18 mouse cellular contexts compared by ENCODE assay signal in genomic region chr6:11534930-11535880, GRCm38 (mm10).
DNase-seq lines count a peak whose midpoint lies in the region; ATAC-seq and TF ChIP-seq lines count a peak whose summit lies in the region.
"Had no signal": no experiment of that assay in that cellular context is flagged by ENCODE, and none has a peak within 500 bp of the region (broad histone marks: within the 10 kb centered on the region; RNA-seq: fewer than 3 reads in every experiment).

No protein-coding gene starts in this region.

- peak; percentile 72 for ATAC-seq in frontal cortex, adult (ENCODE audit: low TSS enrichment)
- ATAC-seq in forebrain, embryonic 16.5 days, result peak; percentile 67
- ATAC-seq in midbrain, embryonic 16.5 days, result peak; percentile 94
- ATAC-seq: liver, embryonic 12.5 days; Patski had no signal

- no peak for DNase-seq in frontal cortex, adult 2 months (ENCODE audit: extremely low spot score in 1 of 2, low spot score in 1 of 2)
- DNase-seq in brain, embryonic 18.5 days (ENCODE audit: low read depth, low spot score), result peak; percentile 32
- no peak for DNase-seq in thymus, adult 2 months
- DNase-seq in heart, postnatal 14 days, result no peak
- DNase-seq: cerebellum, adult 18-20 months; heart, adult 11 months; heart, postnatal 4 days; kidney, adult 11 months; right cerebral cortex, adult 18-20 months had no signal

- intact Hi-C loops in heart, postnatal 14 days (cut with DNase I), result no loop called here

- 34% methylated on average over 8 of the region's 8 CpGs for WGBS in forebrain, embryonic 16.5 days
- WGBS in midbrain, embryonic 16.5 days, result 46% methylated on average over 8 of the region's 8 CpGs
- WGBS in thymus, adult 2 months, result 96% methylated on average over 8 of the region's 8 CpGs

- no peak for TF ChIP-seq CTCF in thymus, adult 2 months (IDR thresholded peaks at IDR 0.05; ENCODE audit: borderline replicate concordance, control insufficient read depth, extremely low read depth, insufficient read depth, low read length, poor library complexity)

- TF ChIP-seq POLR2A in thymus, adult 2 months (IDR thresholded peaks at IDR 0.05; ENCODE audit: control insufficient read depth, extremely low read depth, insufficient read depth, low read length, poor library complexity), result no peak

- no peaks in the 10 kb centered on the region for H3K9me3 ChIP-seq in forebrain, embryonic 16.5 days (ENCODE audit: control insufficient read depth, low read length)
- H3K9me3 ChIP-seq in midbrain, embryonic 16.5 days (replicated peaks; ENCODE audit: control insufficient read depth, low read length, poor library complexity, severe bottlenecking), result no peaks in the 10 kb centered on the region
- H3K9me3 ChIP-seq: liver, embryonic 12.5 days; lung, embryonic 15.5 days had no signal

- peak overlapping the region; percentile 28; the same call in 1 of the 2 replicates for H3K4me2 ChIP-seq in forebrain, embryonic 16.5 days (ENCODE audit: low read length)
- peak overlapping the region; percentile 12; the same call in 1 of the 2 replicates for H3K4me2 ChIP-seq in midbrain, embryonic 16.5 days (ENCODE audit: low read length)
- H3K4me2 ChIP-seq: heart, embryonic 13.5 days; liver, embryonic 12.5 days; lung, embryonic 15.5 days had no signal

- H3K27me3 ChIP-seq in forebrain, embryonic 16.5 days (replicated peaks; ENCODE audit: control insufficient read depth, insufficient read depth, low read length), result no peaks in the 10 kb centered on the region
- no peaks in the 10 kb centered on the region for H3K27me3 ChIP-seq in midbrain, embryonic 16.5 days (ENCODE audit: control insufficient read depth, insufficient read depth, low read depth, low read length)
- H3K27me3 ChIP-seq in thymus, adult 2 months (ENCODE audit: control insufficient read depth, insufficient read depth, low read length), result no peaks in the 10 kb centered on the region
- H3K27me3 ChIP-seq: heart, embryonic 13.5 days; liver, embryonic 12.5 days; lung, embryonic 15.5 days; Patski had no signal

- H3K4me1 ChIP-seq in forebrain, embryonic 16.5 days (replicated peaks; ENCODE audit: control insufficient read depth, insufficient read depth, low read length), result no peaks in the 10 kb centered on the region
- no peaks in the 10 kb centered on the region for H3K4me1 ChIP-seq in midbrain, embryonic 16.5 days (ENCODE audit: control insufficient read depth, insufficient read depth, low read length)
- H3K4me1 ChIP-seq in thymus, adult 2 months (replicated peaks; ENCODE audit: control insufficient read depth, insufficient read depth, low read length), result no peaks in the 10 kb centered on the region
- H3K4me1 ChIP-seq: heart, embryonic 13.5 days; liver, embryonic 12.5 days; lung, embryonic 15.5 days had no signal

- H3K27ac ChIP-seq in forebrain, embryonic 16.5 days (ENCODE audit: low read length), result no peak overlapping the region
- H3K27ac ChIP-seq in midbrain, embryonic 16.5 days (ENCODE audit: low read length), result peak overlapping the region; percentile 67
- no peak overlapping the region for H3K27ac ChIP-seq in thymus, adult 2 months (ENCODE audit: control insufficient read depth, insufficient read depth, low read length)
- H3K27ac ChIP-seq: heart, embryonic 13.5 days; kidney, postnatal 0 days; liver, embryonic 12.5 days; lung, embryonic 15.5 days had no signal

- H3K36me3 ChIP-seq in forebrain, embryonic 16.5 days (ENCODE audit: control insufficient read depth, insufficient read depth), result no peaks in the 10 kb centered on the region
- no peaks in the 10 kb centered on the region for H3K36me3 ChIP-seq in midbrain, embryonic 16.5 days (ENCODE audit: control insufficient read depth, insufficient read depth, low read length)
- no peaks in the 10 kb centered on the region for H3K36me3 ChIP-seq in thymus, adult 2 months (ENCODE audit: control insufficient read depth, insufficient read depth, low read length)
- H3K36me3 ChIP-seq: heart, embryonic 13.5 days; liver, embryonic 12.5 days; lung, embryonic 15.5 days had no signal

- no peak overlapping the region for H3K9ac ChIP-seq in forebrain, embryonic 16.5 days (replicated peaks; ENCODE audit: low read depth, low read length)
- no peak overlapping the region for H3K9ac ChIP-seq in midbrain, embryonic 16.5 days (ENCODE audit: low read depth, low read length)
- H3K9ac ChIP-seq: heart, embryonic 13.5 days; liver, embryonic 12.5 days; lung, embryonic 15.5 days had no signal

- no peak overlapping the region for H3K4me3 ChIP-seq in forebrain, embryonic 16.5 days (replicated peaks; ENCODE audit: low read length)
- no peak overlapping the region for H3K4me3 ChIP-seq in midbrain, embryonic 16.5 days (ENCODE audit: low read depth, low read length)
- no peak overlapping the region for H3K4me3 ChIP-seq in thymus, adult 2 months (ENCODE audit: control insufficient read depth, insufficient read depth, low read length)
- H3K4me3 ChIP-seq: heart, embryonic 13.5 days; liver, embryonic 12.5 days; lung, embryonic 15.5 days; myocyte had no signal
